Mouse (Mus musculus) gastrocnemius, postnatal 36 days (tissue): ENCODE measurements around the gene App. TPM values are rescaled to one million over a fixed set of nuclear protein-coding genes. Genes with fewer than 3 reads are reported as not detected.

Experiments
- DNase-seq, 2 experiments: peaks; one replicate each; pipeline ENCODE4 v3.0.0; 2022
- intact Hi-C: fragments of 180-260 bp; cut with DNase I; formaldehyde crosslinking; loops from one replicate; pipeline ENCODE4 v1.15.1; 2025
- total RNA-seq, 2 experiments: library from RNA; stranded (reverse); gene quantifications; 2 replicates each; pipeline ENCODE4 v1.2.3; 2021

App gene
- total RNA-seq, 2 experiments from 2014 or later = 67.9 to 83.3 TPM

- intact Hi-C loops = no loop called here
- DNase-seq = no peak
Observed at GRCm38 (mm10) chr16:84992888-84993287, 180.7 kb downstream of the App start.

GRCm38 (mm10) chr16:84991011-84991410, 182.6 kb downstream of the App start:
- intact Hi-C loops = no loop called here
- DNase-seq = no peak

GRCm38 (mm10) chr16:84989938-84990337, 183.6 kb downstream of the App start:
- intact Hi-C loops = no loop called here
- DNase-seq = no peak

GRCm38 (mm10) chr16:84989476-84989875, 184.1 kb downstream of the App start:
- DNase-seq = no peak
- intact Hi-C loops = no loop called here

GRCm38 (mm10) chr16:84987724-84988287, 185.8 kb downstream of the App start:
- DNase-seq = no peak
- intact Hi-C loops = no loop called here

GRCm38 (mm10) chr16:84986016-84986631, 187.4 kb downstream of the App start:
- DNase-seq = no peak
- intact Hi-C loops = no loop called here

- intact Hi-C loops = no loop called here
Observed at GRCm38 (mm10) chr16:84985340-84985739, 188.2 kb downstream of the App start.

GRCm38 (mm10) chr16:84983428-84983827, 190.1 kb downstream of the App start:
- intact Hi-C loops = no loop called here
- DNase-seq = no peak

More at GRCm38 (mm10) chr16:84985340-84985739, 188.2 kb downstream of the App start:
- DNase-seq = no peak

GRCm38 (mm10) chr16:84982589-84982988, 191.0 kb downstream of the App start:
- no peak for DNase-seq
- intact Hi-C loops = no loop called here

GRCm38 (mm10) chr16:84978589-84978988, 195.0 kb downstream of the App start:
- no peak for DNase-seq
- intact Hi-C loops = no loop called here

- no peak for DNase-seq
- intact Hi-C loops = no loop called here
Observed at GRCm38 (mm10) chr16:84974176-84974518, 199.4 kb downstream of the App start.

- no peak for DNase-seq
- intact Hi-C loops = no loop called here
Observed at GRCm38 (mm10) chr16:84973446-84974175, 200.0 kb downstream of the App start.

- DNase-seq = no peak
- intact Hi-C loops = no loop called here
Observed at GRCm38 (mm10) chr16:84971535-84972330, 201.8 kb downstream of the App start.

- no peak for DNase-seq
- intact Hi-C loops = no loop called here
Observed at GRCm38 (mm10) chr16:84969026-84969425, 204.5 kb downstream of the App start.

- intact Hi-C loops = no loop called here
- DNase-seq = no peak
Observed at GRCm38 (mm10) chr16:84966983-84967382, 206.6 kb downstream of the App start.

GRCm38 (mm10) chr16:84966096-84966495, 207.5 kb downstream of the App start:
- intact Hi-C loops = no loop called here
- no peak for DNase-seq

GRCm38 (mm10) chr16:84963960-84964359, 209.6 kb downstream of the App start:
- no peak for DNase-seq
- intact Hi-C loops = no loop called here

- intact Hi-C loops = no loop called here
- DNase-seq = no peak
Observed at GRCm38 (mm10) chr16:84963527-84963926, 210.0 kb downstream of the App start.

GRCm38 (mm10) chr16:84957253-84957652, 216.3 kb downstream of the App start:
- intact Hi-C loops = loop anchor here (2.0 to 5.0 kb wide), 2 partner anchors 218 to 720 kb away; no protein-coding TSS in a partner anchor
- no peak for DNase-seq

- no peak for DNase-seq
- intact Hi-C loops = loop anchor here (2.0 to 5.0 kb wide), 2 partner anchors 218 to 721 kb away; no protein-coding TSS in a partner anchor
Observed at GRCm38 (mm10) chr16:84956690-84957089, 216.9 kb downstream of the App start.

- intact Hi-C loops = loop anchor here (2.0 to 5.0 kb wide), 2 partner anchors 219 to 721 kb away; no protein-coding TSS in a partner anchor
- no peak for DNase-seq
Observed at GRCm38 (mm10) chr16:84955840-84956239, 217.7 kb downstream of the App start.
